Mouse (Mus musculus) brain, embryonic 14.5 days (tissue): ENCODE measurements around the gene Sp8.

ENCODE experiments used
- CTCF ChIP-seq: fragments of 200-500 bp; IDR thresholded peaks from 2 replicates; pipeline ENCODE4 v1.5.1; 2012; ENCODE audit warnings: inconsistent platforms, mild to moderate bottlenecking, moderate library complexity, borderline replicate concordance; ENCODE audit not compliant: insufficient read depth, insufficient read length; ENCODE audit errors: extremely low read depth
- POLR2A ChIP-seq: fragments of 200-500 bp; IDR thresholded peaks from 2 replicates; pipeline ENCODE4 v1.6.1; 2012; ENCODE audit warnings: mild to moderate bottlenecking, inconsistent platforms, borderline replicate concordance; ENCODE audit not compliant: poor library complexity, insufficient read depth, insufficient read length, severe bottlenecking; ENCODE audit errors: extremely low read depth

DNA sequence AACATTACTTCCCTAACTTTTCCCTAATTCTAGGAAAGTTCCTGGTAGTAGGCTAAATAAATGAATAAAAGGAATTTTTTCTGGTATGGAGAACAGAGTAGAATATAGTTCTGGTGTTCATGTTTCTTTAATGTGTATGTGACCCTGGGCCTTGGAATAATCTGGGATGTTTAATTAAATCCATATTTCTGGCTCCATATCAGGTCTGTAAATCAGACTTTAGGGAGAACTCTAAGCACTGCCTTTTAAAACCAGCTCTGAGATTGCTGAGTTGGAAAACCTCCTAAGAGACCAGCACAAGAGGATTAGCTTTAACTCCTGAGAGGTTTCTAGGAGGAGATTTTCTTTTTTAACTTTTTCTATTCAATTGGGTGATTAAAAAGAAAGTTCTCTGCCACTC, 36.7 kb downstream of the Sp8 start:
- TF ChIP-seq CTCF: no peak
- no peak for TF ChIP-seq POLR2A
